Mouse (Mus musculus) midbrain, embryonic 10.5 days (tissue): Measurements from ENCODE around the gene Art3. TPM values are rescaled to one million over a fixed set of nuclear protein-coding genes. Genes with fewer than 3 reads are reported as not detected.

Experiments used
- DNase-seq: peaks from one replicate; pipeline ENCODE4 v3.0.0-alpha.2; 2017; ENCODE audit warnings: low spot score
- H3K27ac ChIP-seq: fragments of 300-500 bp; sonication (generic); replicated peaks from 2 replicates; pipeline ENCODE4 v1.5.1; 2016; ENCODE audit warnings: mild to moderate bottlenecking
- H3K27me3 ChIP-seq: fragments of 300-500 bp; sonication (generic); 2 replicates; pipeline ENCODE4 v1.6.1; 2016; ENCODE audit warnings: low read depth, mild to moderate bottlenecking; ENCODE audit not compliant: poor library complexity, severe bottlenecking
- H3K36me3 ChIP-seq: fragments of 300-500 bp; sonication (generic); 2 replicates; pipeline ENCODE4 v1.6.1; 2016; ENCODE audit warnings: mild to moderate bottlenecking, moderate library complexity
- H3K4me1 ChIP-seq: fragments of 300-500 bp; sonication (generic); 2 replicates; pipeline ENCODE4 v1.6.1; 2016
- H3K4me3 ChIP-seq: fragments of 300-500 bp; sonication (generic); 2 replicates; pipeline ENCODE4 v1.5.1; 2016; ENCODE audit warnings: mild to moderate bottlenecking, moderate library complexity
- H3K9me3 ChIP-seq: fragments of 300-500 bp; sonication (generic); replicated peaks from 2 replicates; pipeline ENCODE4 v1.6.1; 2016; ENCODE audit warnings: mild to moderate bottlenecking
- WGBS: fragments of 180-500 bp; shearing (Covaris S2); methylation state at CpG from one replicate; pipeline ENCODE4 v1.1.7; 2016; 5-methylcytosine and 5-hydroxymethylcytosine counted together
- polyA plus RNA-seq: library from polyadenylated mRNA; unstranded; fragments of >200 nt; fragmentation: Nextera tagmentation; extraction: Ambion mirVana; gene quantifications from 2 replicates; pipeline ENCODE4 v1.2.1, GENCODE M21; 2016

Art3 gene
- polyA plus RNA-seq, 1 experiment from 2014 or later, result 0.98 TPM

GRCm38 (mm10) chr5:92370891-92371290 is 39.3 kb downstream of the Art3 start:
- no peak for DNase-seq
- no peaks in the 10 kb centered on the region for H3K9me3 ChIP-seq
- WGBS, result 93% methylated on average over 6 of the region's 6 CpGs
- no peak overlapping the region for H3K4me3 ChIP-seq
- no peaks in the 10 kb centered on the region for H3K27me3 ChIP-seq
- H3K4me1 ChIP-seq, result 0 out of 2 replicates have a peak, but pooled peaks cover 3% of the 10 kb centered on the region
- no peak overlapping the region for H3K27ac ChIP-seq
- H3K36me3 ChIP-seq, result no peaks in the 10 kb centered on the region

- 89% methylated on average over 14 of the region's 14 CpGs for WGBS
- Histone ChIP-seq H3K36me3 (no peaks in the 10 kb centered on the region), H3K27me3 (no peaks in the 10 kb centered on the region), H3K4me1 (peaks cover 5% of the 10 kb centered on the region; the same call in 1 of the 2 replicates), H3K4me3 (no peak overlapping the region), H3K9me3 (no peaks in the 10 kb centered on the region), H3K27ac (no peak overlapping the region)
- DNase-seq, result no peak
These were observed 39.8 kb downstream of the Art3 start for GRCm38 (mm10) chr5:92371361-92371976.

GRCm38 (mm10) chr5:92372605-92373004 is 41.0 kb downstream of the Art3 start:
- H3K4me1 ChIP-seq, result peaks cover 16% of the 10 kb centered on the region
- no peak for DNase-seq
- WGBS, result 79% methylated on average over 2 of the region's 2 CpGs
- no peaks in the 10 kb centered on the region for H3K27me3 ChIP-seq
- no peak overlapping the region for H3K4me3 ChIP-seq
- no peak overlapping the region for H3K27ac ChIP-seq
- H3K36me3 ChIP-seq, result no peaks in the 10 kb centered on the region
- no peaks in the 10 kb centered on the region for H3K9me3 ChIP-seq

GRCm38 (mm10) chr5:92374721-92375142 is 43.1 kb downstream of the Art3 start:
- Histone ChIP-seq H3K4me3 (no peak overlapping the region), H3K9me3 (no peaks in the 10 kb centered on the region), H3K4me1 (peaks cover 13% of the 10 kb centered on the region), H3K27me3 (no peaks in the 10 kb centered on the region), H3K36me3 (no peaks in the 10 kb centered on the region), H3K27ac (no peak overlapping the region)
- no peak for DNase-seq
- whole genome bisulfite sequencing, result 81% methylated on average over 6 of the region's 6 CpGs

- 85% methylated on average over 17 of the region's 17 CpGs for WGBS
- H3K4me1 ChIP-seq, result peaks cover 13% of the 10 kb centered on the region
- no peak for DNase-seq
- no peaks in the 10 kb centered on the region for H3K27me3 ChIP-seq
- no peaks in the 10 kb centered on the region for H3K36me3 ChIP-seq
- no peak overlapping the region for H3K4me3 ChIP-seq
- H3K27ac ChIP-seq, result no peak overlapping the region
- no peaks in the 10 kb centered on the region for H3K9me3 ChIP-seq
These were observed 43.7 kb downstream of the Art3 start for GRCm38 (mm10) chr5:92375368-92375767.

GRCm38 (mm10) chr5:92376795-92377405 is 45.3 kb downstream of the Art3 start:
- Histone ChIP-seq H3K27ac (no peak overlapping the region; the same call in 1 of the 2 replicates), H3K4me3 (no peak overlapping the region), H3K9me3 (no peaks in the 10 kb centered on the region), H3K4me1 (peaks cover 13% of the 10 kb centered on the region), H3K36me3 (no peaks in the 10 kb centered on the region), H3K27me3 (no peaks in the 10 kb centered on the region)
- no peak for DNase-seq
- 54% methylated on average over 13 of the region's 13 CpGs for WGBS

- Histone ChIP-seq H3K27ac (no peak overlapping the region), H3K9me3 (no peaks in the 10 kb centered on the region), H3K27me3 (no peaks in the 10 kb centered on the region), H3K36me3 (no peaks in the 10 kb centered on the region), H3K4me1 (peaks cover 15% of the 10 kb centered on the region), H3K4me3 (no peak overlapping the region)
- 44% methylated on average over 12 of the region's 12 CpGs for WGBS
- peak; percentile 71 for DNase-seq
These were observed 50.1 kb downstream of the Art3 start for GRCm38 (mm10) chr5:92381550-92382348.

GRCm38 (mm10) chr5:92382349-92382679 is 50.7 kb downstream of the Art3 start:
- H3K27me3 ChIP-seq, result no peaks in the 10 kb centered on the region
- WGBS, result 75% methylated on average over 9 of the region's 9 CpGs
- no peak for DNase-seq

GRCm38 (mm10) chr5:92383747-92384146 is 52.1 kb downstream of the Art3 start:
- H3K27ac ChIP-seq, result no peak overlapping the region
- H3K27me3 ChIP-seq, result peaks cover under 1% of the 10 kb centered on the region; the same call in 1 of the 2 replicates
- DNase-seq, result no peak
- H3K4me1 ChIP-seq, result peaks cover 6% of the 10 kb centered on the region; the same call in 1 of the 2 replicates
- no peak overlapping the region for H3K4me3 ChIP-seq
- no peaks in the 10 kb centered on the region for H3K36me3 ChIP-seq
- WGBS, result 75% methylated on average over 7 of the region's 7 CpGs
- H3K9me3 ChIP-seq, result no peaks in the 10 kb centered on the region

More at GRCm38 (mm10) chr5:92382349-92382679, 50.7 kb downstream of the Art3 start:
- H3K9me3 ChIP-seq, result no peaks in the 10 kb centered on the region
- no peaks in the 10 kb centered on the region for H3K36me3 ChIP-seq
- no peak overlapping the region for H3K4me3 ChIP-seq
- H3K4me1 ChIP-seq, result peaks cover 10% of the 10 kb centered on the region
- no peak overlapping the region for H3K27ac ChIP-seq

- Histone ChIP-seq H3K4me1 (peaks cover 8% of the 10 kb centered on the region; the same call in 1 of the 2 replicates), H3K36me3 (no peaks in the 10 kb centered on the region), H3K4me3 (no peak overlapping the region), H3K27ac (no peak overlapping the region), H3K27me3 (peaks cover 6% of the 10 kb centered on the region; the same call in 1 of the 2 replicates), H3K9me3 (no peaks in the 10 kb centered on the region)
- no peak for DNase-seq
- 51% methylated on average over 7 of the region's 7 CpGs for WGBS
These were observed 53.2 kb downstream of the Art3 start for GRCm38 (mm10) chr5:92384855-92385254.

- no peak overlapping the region for H3K27ac ChIP-seq
- H3K4me3 ChIP-seq, result no peak overlapping the region
- H3K36me3 ChIP-seq, result no peaks in the 10 kb centered on the region
- H3K4me1 ChIP-seq, result peaks cover 15% of the 10 kb centered on the region; the same call in 1 of the 2 replicates
- H3K9me3 ChIP-seq, result no peaks in the 10 kb centered on the region
- no peak for DNase-seq
- peaks cover 16% of the 10 kb centered on the region for H3K27me3 ChIP-seq
- WGBS, result 95% methylated on average over 5 of the region's 5 CpGs
These were observed 54.5 kb downstream of the Art3 start for GRCm38 (mm10) chr5:92386102-92386501.

- WGBS, result 71% methylated on average over 6 of the region's 6 CpGs
- no peak overlapping the region for H3K4me3 ChIP-seq
- H3K36me3 ChIP-seq, result no peaks in the 10 kb centered on the region
- no peak for DNase-seq
- H3K9me3 ChIP-seq, result no peaks in the 10 kb centered on the region
- H3K27ac ChIP-seq, result no peak overlapping the region
- H3K27me3 ChIP-seq, result peaks cover 21% of the 10 kb centered on the region
- peaks cover 15% of the 10 kb centered on the region; the same call in 1 of the 2 replicates for H3K4me1 ChIP-seq
These were observed 55.0 kb downstream of the Art3 start for GRCm38 (mm10) chr5:92386643-92387042.

GRCm38 (mm10) chr5:92387433-92387832 is 55.8 kb downstream of the Art3 start:
- DNase-seq, result no peak
- peaks cover 29% of the 10 kb centered on the region for H3K27me3 ChIP-seq
- no peaks in the 10 kb centered on the region for H3K9me3 ChIP-seq
- WGBS, result 82% methylated on average over 11 of the region's 11 CpGs
- H3K36me3 ChIP-seq, result no peaks in the 10 kb centered on the region
- peaks cover 20% of the 10 kb centered on the region; the same call in 1 of the 2 replicates for H3K4me1 ChIP-seq
- H3K27ac ChIP-seq, result no peak overlapping the region
- no peak overlapping the region for H3K4me3 ChIP-seq
